Mouse (Mus musculus) hindbrain, embryonic 16.5 days (tissue): Measurements from ENCODE around the gene Lhpp. TPM values are rescaled to one million over a fixed set of nuclear protein-coding genes. Genes with fewer than 3 reads are reported as not detected.

Experiments
- ATAC-seq: fragments of 200-750 bp; cut with Nextera tagmentation; 2 replicates; pipeline ENCODE4 v1.8.0; 2017; ENCODE audit warnings: moderate TSS enrichment, moderate library complexity
- H3K27ac ChIP-seq: fragments of 300-500 bp; sonication (generic); 2 replicates; pipeline ENCODE4 v1.5.1; 2014; ENCODE audit warnings: low read depth, mild to moderate bottlenecking, control low read depth, low read length, moderate library complexity
- H3K27me3 ChIP-seq: fragments of 300-500 bp; sonication (generic); replicated peaks from 2 replicates; pipeline ENCODE4 v1.6.1; 2014; ENCODE audit warnings: low read length; ENCODE audit not compliant: control insufficient read depth, insufficient read depth
- H3K36me3 ChIP-seq: fragments of 300-500 bp; sonication (generic); 2 replicates; pipeline ENCODE4 v1.6.1; 2014; ENCODE audit warnings: mild to moderate bottlenecking, low read length, moderate library complexity, mixed read lengths; ENCODE audit not compliant: control insufficient read depth, insufficient read depth
- H3K4me1 ChIP-seq: fragments of 300-500 bp; sonication (generic); 2 replicates; pipeline ENCODE4 v1.6.1; 2014; ENCODE audit warnings: low read depth, low read length; ENCODE audit not compliant: control insufficient read depth, insufficient read depth
- H3K4me2 ChIP-seq: fragments of 300-500 bp; sonication (generic); 2 replicates; pipeline ENCODE4 v1.6.1; 2014; ENCODE audit warnings: mild to moderate bottlenecking, low read length, control low read depth, moderate library complexity
- H3K4me3 ChIP-seq: fragments of 300-500 bp; sonication (generic); 2 replicates; pipeline ENCODE4 v1.5.1; 2014; ENCODE audit warnings: mild to moderate bottlenecking, low read length, control low read depth, moderate library complexity
- H3K9ac ChIP-seq: fragments of 300-500 bp; sonication (generic); 2 replicates; pipeline ENCODE4 v1.6.1; 2014; ENCODE audit warnings: low read depth, mild to moderate bottlenecking, control low read depth, low read length, moderate library complexity
- H3K9me3 ChIP-seq: fragments of 300-500 bp; sonication (generic); 2 replicates; pipeline ENCODE4 v1.6.1; 2014; ENCODE audit warnings: mild to moderate bottlenecking, low read length, moderate library complexity; ENCODE audit not compliant: control insufficient read depth
- WGBS: fragments of 180-500 bp; shearing (Covaris S2); extraction: QIAGEN DNeasy Blood & Tissue Kit; methylation state at CpG from one replicate; pipeline ENCODE4 v1.1.7; 2014; 5-methylcytosine and 5-hydroxymethylcytosine counted together
- polyA plus RNA-seq: library from polyadenylated mRNA; unstranded; fragments of >200 nt; fragmentation: Nextera tagmentation; extraction: Ambion mirVana; gene quantifications from 2 replicates; pipeline ENCODE4 v1.2.1, GENCODE M21; 2015

The Lhpp gene
- 56.2 and 56.4 TPM in 2 replicates for polyA plus RNA-seq

DNA sequence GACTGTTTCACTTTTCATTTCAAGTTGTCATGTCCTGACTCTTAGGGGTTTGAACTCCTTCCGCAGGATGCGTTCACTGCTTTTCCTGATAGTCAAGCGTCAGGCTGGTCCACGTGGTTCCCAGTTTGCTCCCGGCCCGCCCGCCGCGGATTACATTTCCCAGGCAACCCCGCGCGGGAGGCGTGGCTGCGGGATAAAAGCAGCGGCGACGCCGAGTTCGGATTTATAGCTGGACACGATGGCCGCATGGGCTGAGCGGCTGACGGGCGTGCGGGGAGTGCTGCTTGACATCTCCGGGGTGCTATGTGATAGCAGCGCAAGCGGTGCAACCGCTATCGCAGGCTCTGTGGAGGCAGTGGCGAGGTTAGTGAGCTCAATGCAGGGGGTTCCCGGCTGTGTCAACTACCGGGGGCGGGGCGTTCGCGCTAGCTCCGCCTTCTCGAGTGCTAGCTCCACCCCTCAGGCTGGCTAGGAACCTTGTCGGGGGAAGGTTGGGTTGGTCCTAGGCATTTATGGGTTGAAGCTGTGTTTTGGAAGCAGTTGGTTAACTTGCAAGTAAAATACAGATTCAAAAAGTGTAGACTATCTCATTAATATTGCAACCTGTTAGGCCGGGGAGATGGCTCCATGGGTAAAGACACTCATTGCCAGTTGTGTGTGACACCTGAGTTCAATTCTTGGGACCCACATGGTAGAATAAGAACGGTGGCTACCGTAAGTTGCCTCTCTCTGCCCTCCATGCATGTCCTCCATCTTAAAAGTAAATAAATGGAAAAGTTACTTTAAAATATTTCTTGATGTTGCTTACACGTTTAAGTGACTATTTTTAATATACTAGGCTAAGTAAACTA lies at the start of gene Lhpp:
Lhpp (plus strand) TSS at position 171 of the 851 bp plus-strand sequence.
- Histone ChIP-seq H3K4me1 (peaks cover 7% of the 10 kb centered on the region), H3K27me3 (no peaks in the 10 kb centered on the region), H3K36me3 (no peaks in the 10 kb centered on the region), H3K27ac (peak within 1 kb of the TSS; percentile 46; the same call in 1 of the 2 replicates), H3K4me3 (peak within 1 kb of the TSS; percentile 63), H3K4me2 (peak within 1 kb of the TSS; percentile 65), H3K9ac (peak within 1 kb of the TSS; percentile 70), H3K9me3 (no peaks in the 10 kb centered on the region)
- 8% methylated on average over 44 of the region's 44 CpGs for WGBS
- peak; percentile 94 for ATAC-seq

DNA sequence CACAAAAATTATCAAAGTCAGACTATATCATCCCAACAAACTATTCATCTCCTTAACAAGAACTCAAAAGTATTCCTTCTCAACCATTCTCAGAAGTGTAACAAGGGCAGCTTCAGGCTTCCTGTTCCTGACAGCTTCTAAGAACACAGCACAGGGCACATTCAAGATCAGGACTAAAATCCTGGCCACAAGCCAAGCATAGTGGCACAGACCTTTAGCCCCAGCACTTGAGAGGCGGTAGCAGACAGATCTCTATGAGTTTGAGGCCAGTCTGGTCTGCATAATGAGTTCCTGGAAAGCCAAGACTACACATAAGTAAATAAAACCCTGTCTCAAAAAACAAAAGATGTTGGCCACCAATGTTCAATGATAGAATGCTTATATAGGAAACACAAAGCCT lies 44.6 kb upstream of the Lhpp start:
- Histone ChIP-seq H3K27ac (no peak overlapping the region), H3K36me3 (peaks cover 14% of the 10 kb centered on the region), H3K27me3 (no peaks in the 10 kb centered on the region), H3K9ac (no peak overlapping the region), H3K9me3 (no peaks in the 10 kb centered on the region), H3K4me2 (no peak overlapping the region), H3K4me1 (no peaks in the 10 kb centered on the region; the same call in 1 of the 2 replicates), H3K4me3 (no peak overlapping the region)
- ATAC-seq = no peak
- WGBS = 34% methylated on average over 1 of the region's 1 CpGs

DNA sequence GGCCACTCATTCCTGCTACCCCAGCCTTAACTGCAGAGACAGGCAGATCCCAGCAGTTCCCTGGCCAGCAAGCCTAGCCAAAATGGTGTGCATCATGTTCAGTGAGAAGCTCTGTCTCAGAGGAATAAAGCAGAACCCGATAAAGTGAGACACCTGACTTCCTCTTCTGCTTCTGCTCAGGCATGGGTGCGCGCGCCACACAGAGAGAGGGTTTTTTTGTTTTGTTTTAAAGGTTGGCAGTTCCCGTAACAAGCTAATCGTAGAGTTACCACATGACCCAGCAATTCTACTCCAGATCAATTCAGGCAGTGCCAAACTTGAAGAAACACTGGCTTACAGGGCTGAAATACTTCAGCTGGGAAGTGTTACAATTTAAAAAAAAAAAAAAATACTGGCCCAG lies 41.6 kb upstream of the Lhpp start:
- H3K9me3 ChIP-seq = no peaks in the 10 kb centered on the region
- no peak for ATAC-seq
- WGBS = 81% methylated on average over 6 of the region's 6 CpGs
- H3K27me3 ChIP-seq = no peaks in the 10 kb centered on the region
- no peak overlapping the region for H3K4me2 ChIP-seq
- H3K4me3 ChIP-seq = no peak overlapping the region
- H3K4me1 ChIP-seq = peaks cover 3% of the 10 kb centered on the region
- no peak overlapping the region for H3K9ac ChIP-seq
- no peak overlapping the region for H3K27ac ChIP-seq
- peaks cover 8% of the 10 kb centered on the region for H3K36me3 ChIP-seq

DNA sequence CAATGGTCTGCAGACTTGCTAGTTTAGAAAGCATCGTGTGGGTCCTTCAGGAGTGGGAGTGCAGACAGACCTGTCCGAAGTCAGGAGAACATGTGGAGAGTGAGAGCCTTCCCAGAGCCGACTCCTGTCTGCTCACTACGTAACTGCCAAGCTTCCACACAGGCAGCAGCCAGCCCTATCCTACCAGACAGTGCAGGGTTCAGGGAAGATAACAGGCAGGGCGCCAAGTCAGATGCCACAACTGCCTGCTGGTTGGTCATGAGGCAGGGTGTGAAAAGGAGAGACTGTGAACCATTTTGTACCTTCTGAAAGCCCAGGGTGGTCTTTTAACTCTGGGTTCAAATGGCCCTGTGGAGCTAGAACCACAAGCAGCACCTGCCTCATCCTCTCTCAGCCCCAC lies 40.4 kb upstream of the Lhpp start:
- ATAC-seq = 0 out of 2 replicates have a peak, but pooled peaks have one; percentile 46
- Histone ChIP-seq H3K4me3 (no peak overlapping the region), H3K4me1 (peaks cover 3% of the 10 kb centered on the region), H3K9me3 (no peaks in the 10 kb centered on the region), H3K36me3 (peaks cover 4% of the 10 kb centered on the region; the same call in 1 of the 2 replicates), H3K27me3 (no peaks in the 10 kb centered on the region), H3K4me2 (no peak overlapping the region), H3K27ac (no peak overlapping the region), H3K9ac (no peak overlapping the region)
- 76% methylated on average over 5 of the region's 5 CpGs for WGBS

GRCm38 (mm10) chr7:132571481-132571880 lies 39.0 kb upstream of the Lhpp start:
- no peak overlapping the region for H3K9ac ChIP-seq
- H3K4me3 ChIP-seq = no peak overlapping the region
- WGBS = 71% methylated on average over 8 of the region's 8 CpGs
- no peaks in the 10 kb centered on the region for H3K27me3 ChIP-seq
- no peaks in the 10 kb centered on the region for H3K9me3 ChIP-seq
- peaks cover 5% of the 10 kb centered on the region for H3K4me1 ChIP-seq
- peaks cover 4% of the 10 kb centered on the region; the same call in 1 of the 2 replicates for H3K36me3 ChIP-seq
- no peak overlapping the region for H3K27ac ChIP-seq
- H3K4me2 ChIP-seq = peak overlapping the region; percentile 18; the same call in 1 of the 2 replicates
- no peak for ATAC-seq

- no peak for ATAC-seq
- Histone ChIP-seq H3K4me3 (no peak overlapping the region), H3K9me3 (no peaks in the 10 kb centered on the region), H3K4me2 (no peak overlapping the region), H3K9ac (no peak overlapping the region), H3K27ac (peak overlapping the region; percentile 52; the same call in 1 of the 2 replicates), H3K27me3 (no peaks in the 10 kb centered on the region), H3K36me3 (no peaks in the 10 kb centered on the region), H3K4me1 (peaks cover 7% of the 10 kb centered on the region)
- WGBS = 66% methylated on average over 3 of the region's 3 CpGs
These were observed 37.7 kb upstream of the Lhpp start for GRCm38 (mm10) chr7:132572738-132573137.

DNA sequence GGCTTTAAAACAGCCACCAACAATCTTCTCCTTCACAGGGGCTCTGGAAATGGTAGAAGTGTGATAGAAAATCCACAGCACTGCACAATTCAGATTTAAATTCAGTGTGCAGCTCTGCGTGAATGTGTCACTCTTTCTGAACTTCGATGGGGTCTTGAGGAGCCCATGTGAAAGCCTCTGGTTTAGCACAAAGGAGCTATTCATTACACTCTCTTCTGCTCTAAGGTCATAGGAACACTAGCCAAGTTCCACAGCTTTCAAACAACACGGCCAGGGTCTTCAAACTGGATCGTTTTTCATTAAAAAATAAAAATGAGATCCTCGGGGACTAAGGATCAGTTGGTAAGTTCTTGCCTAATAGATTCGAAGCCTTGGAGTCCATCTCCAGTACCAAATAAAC lies 37.2 kb upstream of the Lhpp start:
- Histone ChIP-seq H3K9me3 (no peaks in the 10 kb centered on the region), H3K4me2 (0 out of 2 replicates have a peak overlapping the region, but pooled peaks have one; percentile 13), H3K27me3 (no peaks in the 10 kb centered on the region), H3K36me3 (no peaks in the 10 kb centered on the region), H3K4me3 (no peak overlapping the region), H3K4me1 (peaks cover 7% of the 10 kb centered on the region), H3K9ac (no peak overlapping the region), H3K27ac (peak overlapping the region; percentile 55; the same call in 1 of the 2 replicates)
- 27% methylated on average over 6 of the region's 6 CpGs for WGBS
- ATAC-seq = no peak

GRCm38 (mm10) chr7:132574646-132575045 lies 35.8 kb upstream of the Lhpp start:
- 89% methylated on average over 5 of the region's 5 CpGs for WGBS
- Histone ChIP-seq H3K4me3 (no peak overlapping the region), H3K4me1 (peaks cover 7% of the 10 kb centered on the region), H3K4me2 (no peak overlapping the region), H3K9ac (no peak overlapping the region), H3K27ac (no peak overlapping the region), H3K9me3 (no peaks in the 10 kb centered on the region), H3K27me3 (no peaks in the 10 kb centered on the region), H3K36me3 (no peaks in the 10 kb centered on the region)
- ATAC-seq = no peak

GRCm38 (mm10) chr7:132575623-132576022 lies 34.8 kb upstream of the Lhpp start:
- Histone ChIP-seq H3K9me3 (no peaks in the 10 kb centered on the region), H3K9ac (peak overlapping the region; percentile 77), H3K36me3 (no peaks in the 10 kb centered on the region), H3K27me3 (no peaks in the 10 kb centered on the region), H3K4me2 (peak overlapping the region; percentile 80), H3K4me3 (peak overlapping the region; percentile 88), H3K4me1 (peaks cover 7% of the 10 kb centered on the region), H3K27ac (peak overlapping the region; percentile 92)
- 0% methylated on average over 13 of the region's 13 CpGs for WGBS
- peak; percentile 89 for ATAC-seq
